Mouse (Mus musculus): Measurements from ENCODE around the gene Nme7. TPM values are rescaled to one million over a fixed set of nuclear protein-coding genes. Genes with fewer than 3 reads are reported as not detected.

Gene Nme7
- total and polyA plus RNA-seq, 3 experiments = 23.5 to 33.2 (median 25.3) TPM

DNA sequence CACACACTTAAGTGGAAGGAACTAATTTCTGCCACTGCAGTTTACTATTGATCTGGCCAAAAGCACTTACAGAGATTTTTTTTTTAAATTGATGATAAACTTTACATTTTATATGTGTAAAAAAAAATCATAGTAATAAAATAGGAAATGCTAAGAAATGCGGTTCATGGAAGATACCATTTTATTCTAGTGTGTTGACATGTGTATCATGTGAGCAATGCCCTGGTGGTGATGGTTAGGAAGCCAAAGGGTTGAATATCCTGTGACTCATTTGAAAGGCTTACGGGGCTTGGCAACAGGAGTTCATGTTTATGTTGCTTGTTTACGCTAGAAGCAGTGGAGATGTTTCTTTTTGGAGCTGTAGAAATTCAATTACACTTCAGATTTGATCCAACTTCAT, 27.4 kb upstream of the Nme7 start:
- peak; percentile 47 for DNase-seq (ENCODE audit: extremely low read depth)
- Histone ChIP-seq H3K9me3 (replicated peaks; ENCODE audit: low read length) (no peaks in the 10 kb centered on the region), H3K36me3 (replicated peaks in 1 of 2; ENCODE audit: control insufficient read depth in 1 of 2, insufficient read depth in 1 of 2, low read length in 1 of 2) (peaks cover 4 to 12% of the 10 kb centered on the region in 2 experiments), H3K27ac (ENCODE audit: insufficient read depth, low read depth) (no peak overlapping the region), H3K4me3 (replicated peaks in 1 of 3; ENCODE audit: low read depth in 2 of 3, low read length in 2 of 3, poor library complexity in 1 of 3) (peak overlapping the region in 1 of 3 experiments; percentile 72), H3K79me2 (replicated peaks; ENCODE audit: control insufficient read depth, extremely low read depth, insufficient read depth, poor library complexity, severe bottlenecking) (0 out of 2 replicates have a peak, but pooled peaks cover 2% of the 10 kb centered on the region), H3K4me2 (ENCODE audit: insufficient read depth, low read depth, poor library complexity, severe bottlenecking) (no peak overlapping the region), H3K9ac (ENCODE audit: insufficient read depth, low read depth) (no peak overlapping the region), H3K4me1 (ENCODE audit: control insufficient read depth in 1 of 2, insufficient read depth in 2 of 2) (no peaks in the 10 kb centered on the region; a peak in 1 of 4 replicates), H3K27me3 (replicated peaks) (no peaks in the 10 kb centered on the region)
- dilution Hi-C loops (cut with MboI; ENCODE audit: extremely low pct_ligation_motif_present, extremely low pct_unique_long_range_greater_than_20kb, low sequenced_read_pairs) (no loop called here), in situ Hi-C loops (cut with MboI; ENCODE audit: low pct_ligation_motif_present, low pct_unique_long_range_greater_than_20kb, low sequenced_read_pairs) (no loop called here)
- no peak for TF ChIP-seq GABPA (IDR thresholded peaks at IDR 0.05; ENCODE audit: insufficient replicate concordance, low read depth, low read length)
- TF ChIP-seq UBTF (IDR thresholded peaks at IDR 0.05; ENCODE audit: low read depth, low read length) = no peak

- Histone ChIP-seq H3K27ac (ENCODE audit: insufficient read depth, low read depth) (no peak overlapping the region), H3K9me3 (replicated peaks; ENCODE audit: low read length) (no peaks in the 10 kb centered on the region), H3K4me2 (ENCODE audit: insufficient read depth, low read depth, poor library complexity, severe bottlenecking) (no peak overlapping the region), H3K27me3 (replicated peaks) (no peaks in the 10 kb centered on the region), H3K9ac (ENCODE audit: insufficient read depth, low read depth) (no peak overlapping the region), H3K4me3 (replicated peaks in 1 of 3; ENCODE audit: low read depth in 2 of 3, low read length in 2 of 3, poor library complexity in 1 of 3) (no peak overlapping the region), H3K36me3 (replicated peaks in 1 of 2; ENCODE audit: control insufficient read depth in 1 of 2, insufficient read depth in 1 of 2, low read length in 1 of 2) (peaks cover 7 to 27% of the 10 kb centered on the region in 2 experiments), H3K4me1 (ENCODE audit: control insufficient read depth in 1 of 2, insufficient read depth in 2 of 2) (no peaks in the 10 kb centered on the region; a peak in 1 of 4 replicates), H3K79me2 (replicated peaks; ENCODE audit: control insufficient read depth, extremely low read depth, insufficient read depth, poor library complexity, severe bottlenecking) (0 out of 2 replicates have a peak, but pooled peaks cover 2% of the 10 kb centered on the region)
- TF ChIP-seq MXI1 (IDR thresholded peaks at IDR 0.05; ENCODE audit: low read depth, low read length) = no peak
- no peak for TF ChIP-seq BHLHE40 (IDR thresholded peaks at IDR 0.05; ENCODE audit: low read depth, low read length)
- no peak for TF ChIP-seq UBTF (IDR thresholded peaks at IDR 0.05; ENCODE audit: low read depth, low read length)
- TF ChIP-seq SMC3 (IDR thresholded peaks at IDR 0.05; ENCODE audit: low read depth, low read length) = no peak
- no peak for TF ChIP-seq EP300 (IDR thresholded peaks at IDR 0.05; ENCODE audit: low read length)
- TF ChIP-seq MAZ (IDR thresholded peaks at IDR 0.05; ENCODE audit: low read depth, low read length) = no peak
- TF ChIP-seq POLR2A (IDR thresholded peaks at IDR 0.05; ENCODE audit: low read depth, low read length) = no peak
- no peak for TF ChIP-seq USF2 (conservative IDR thresholded peaks at IDR 0.05; ENCODE audit: low read depth, low read length)
- no peak for TF ChIP-seq KAT2A (IDR thresholded peaks at IDR 0.05; ENCODE audit: insufficient replicate concordance, low read length)
- no peak for TF ChIP-seq RCOR1 (conservative IDR thresholded peaks at IDR 0.05; ENCODE audit: low read depth, low read length)
- no peak for TF ChIP-seq RAD21 (IDR thresholded peaks at IDR 0.05; ENCODE audit: low read depth, low read length)
- no peak for TF ChIP-seq PAX5 (IDR thresholded peaks at IDR 0.05; ENCODE audit: low read length)
- TF ChIP-seq CHD1 (IDR thresholded peaks at IDR 0.05; ENCODE audit: low read depth, low read length) = no peak
- TF ChIP-seq E2F4 (IDR thresholded peaks at IDR 0.05; ENCODE audit: insufficient replicate concordance, low read depth, low read length) = no peak
- TF ChIP-seq ZKSCAN1 (IDR thresholded peaks at IDR 0.05; ENCODE audit: borderline replicate concordance, low read depth, low read length) = no peak
- TF ChIP-seq ZC3H11A (IDR thresholded peaks at IDR 0.05; ENCODE audit: low read depth, low read length) = no peak
- no peak for TF ChIP-seq NELFE (IDR thresholded peaks at IDR 0.05; ENCODE audit: low read depth, low read length)
- no peak for DNase-seq (ENCODE audit: extremely low read depth)
- dilution Hi-C loops (cut with MboI; ENCODE audit: extremely low pct_ligation_motif_present, extremely low pct_unique_long_range_greater_than_20kb, low sequenced_read_pairs) = no loop called here
- in situ Hi-C loops (cut with MboI; ENCODE audit: low pct_ligation_motif_present, low pct_unique_long_range_greater_than_20kb, low sequenced_read_pairs) = no loop called here
These were observed 24.6 kb upstream of the Nme7 start for GRCm38 (mm10) chr1:164279332-164279731.

All from CH12.LX (cell line).